Mouse (Mus musculus) forebrain, embryonic 12.5 days (tissue): Measurements from ENCODE around the gene Rps6kc1. TPM values are rescaled to one million over a fixed set of nuclear protein-coding genes. Genes with fewer than 3 reads are reported as not detected.

Source experiments
- ATAC-seq: fragments of 200-750 bp; cut with Nextera tagmentation; 2 replicates; pipeline ENCODE4 v1.8.0; 2017; ENCODE audit warnings: moderate TSS enrichment; ENCODE audit not compliant: low FRiP score
- H3K27ac ChIP-seq: fragments of 300-500 bp; sonication (generic); 2 replicates; pipeline ENCODE4 v1.5.1; 2016; ENCODE audit warnings: mild to moderate bottlenecking
- H3K27me3 ChIP-seq: fragments of 300-500 bp; sonication (generic); 2 replicates; pipeline ENCODE4 v1.6.1; 2016; ENCODE audit warnings: mild to moderate bottlenecking
- H3K36me3 ChIP-seq: fragments of 300-500 bp; sonication (generic); replicated peaks from 2 replicates; pipeline ENCODE4 v1.6.1; 2016; ENCODE audit warnings: mild to moderate bottlenecking
- H3K4me1 ChIP-seq: fragments of 300-500 bp; sonication (generic); 2 replicates; pipeline ENCODE4 v1.6.1; 2016
- H3K4me2 ChIP-seq: fragments of 300-500 bp; sonication (generic); 2 replicates; pipeline ENCODE4 v1.6.1; 2016; ENCODE audit warnings: mild to moderate bottlenecking, moderate library complexity
- H3K4me3 ChIP-seq: fragments of 300-500 bp; sonication (generic); replicated peaks from 2 replicates; pipeline ENCODE4 v1.5.1; 2016; ENCODE audit warnings: mild to moderate bottlenecking
- H3K9ac ChIP-seq: fragments of 300-500 bp; sonication (generic); 2 replicates; pipeline ENCODE4 v1.6.1; 2016; ENCODE audit warnings: mild to moderate bottlenecking
- H3K9me3 ChIP-seq: fragments of 300-500 bp; sonication (generic); 2 replicates; pipeline ENCODE4 v1.6.1; 2016
- WGBS: fragments of 180-500 bp; shearing (Covaris S2); methylation state at CpG from one replicate; pipeline ENCODE4 v1.1.7; 2016; 5-methylcytosine and 5-hydroxymethylcytosine counted together
- polyA plus RNA-seq: library from polyadenylated mRNA; unstranded; fragments of >200 nt; fragmentation: Nextera tagmentation; extraction: Ambion mirVana; gene quantifications from 2 replicates; pipeline ENCODE4 v1.2.1, GENCODE M21; 2016

The Rps6kc1 gene
- polyA plus RNA-seq, 1 experiment from 2014 or later, result 22.5 TPM

DNA sequence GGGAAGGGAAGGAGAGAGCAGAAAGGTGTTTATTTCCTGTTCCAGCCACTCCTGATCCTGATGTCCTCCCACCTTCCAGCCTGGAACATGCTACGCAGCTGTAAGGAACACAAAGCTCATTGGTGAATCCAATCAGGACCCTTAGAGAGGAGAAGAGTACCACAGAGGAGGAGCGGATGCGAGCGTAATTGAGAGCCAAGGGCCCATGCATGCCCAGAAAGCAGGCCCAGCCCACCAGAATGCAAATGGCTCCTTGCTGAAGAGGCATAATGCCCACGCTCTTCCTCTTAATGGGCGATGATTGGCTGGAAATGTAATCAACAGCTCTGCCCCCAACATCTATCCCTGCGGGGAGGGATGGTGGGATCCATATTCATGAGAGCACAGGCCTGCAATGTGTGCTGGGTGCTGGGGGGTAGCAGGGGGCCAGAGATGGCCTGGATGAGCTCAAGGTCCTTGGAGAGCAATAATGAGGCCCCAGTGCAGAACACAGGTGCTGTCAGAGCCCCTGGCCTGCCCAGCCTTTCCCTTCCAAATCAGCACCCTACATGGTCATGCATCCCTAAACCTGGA is 182.0 kb downstream of the Rps6kc1 start:
- peak; percentile 57 for ATAC-seq
- Histone ChIP-seq H3K4me3 (no peak overlapping the region), H3K9ac (no peak overlapping the region), H3K4me1 (peaks cover 56% of the 10 kb centered on the region), H3K27me3 (no peaks in the 10 kb centered on the region), H3K4me2 (peak overlapping the region; percentile 6; the same call in 1 of the 2 replicates), H3K36me3 (no peaks in the 10 kb centered on the region), H3K9me3 (no peaks in the 10 kb centered on the region), H3K27ac (peak overlapping the region; percentile 91)
- WGBS, result 43% methylated on average over 7 of the region's 7 CpGs

DNA sequence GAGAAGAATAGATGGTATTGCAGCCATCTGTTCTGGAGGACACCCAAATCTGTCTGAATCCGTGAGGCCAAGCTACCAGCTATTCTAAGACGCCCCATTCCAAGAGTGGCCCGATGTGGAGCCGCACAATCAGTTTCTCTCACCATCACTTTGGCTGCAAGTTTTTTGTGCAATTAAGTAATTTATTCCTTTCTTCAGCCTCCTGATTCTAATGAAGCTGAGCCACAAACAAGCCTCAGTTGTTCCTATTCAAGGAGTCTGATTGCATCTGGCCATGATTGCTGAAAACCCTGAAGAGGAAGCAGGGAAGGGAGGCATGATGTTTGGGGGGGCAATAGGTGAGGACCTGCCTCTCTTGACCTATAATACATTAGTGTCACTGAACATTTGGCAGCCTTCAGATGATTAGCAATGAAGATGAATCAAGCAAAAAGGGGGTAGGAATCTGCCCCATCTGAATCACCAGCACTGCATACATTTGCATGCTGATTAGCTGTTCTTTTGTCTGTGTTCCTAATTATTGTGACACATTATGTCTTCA is 183.4 kb downstream of the Rps6kc1 start:
- no peaks in the 10 kb centered on the region for H3K27me3 ChIP-seq
- no peaks in the 10 kb centered on the region for H3K36me3 ChIP-seq
- no peak overlapping the region for H3K9ac ChIP-seq
- no peaks in the 10 kb centered on the region for H3K9me3 ChIP-seq
- H3K27ac ChIP-seq, result peak overlapping the region; percentile 91
- peak overlapping the region; percentile 21; the same call in 1 of the 2 replicates for H3K4me2 ChIP-seq
- WGBS, result 21% methylated on average over 4 of the region's 4 CpGs
- peak; percentile 72 for ATAC-seq
- peaks cover 62% of the 10 kb centered on the region for H3K4me1 ChIP-seq
- H3K4me3 ChIP-seq, result no peak overlapping the region

GRCm38 (mm10) chr1:190727385-190727784 is 184.2 kb downstream of the Rps6kc1 start:
- 33% methylated on average over 2 of the region's 2 CpGs for WGBS
- H3K9me3 ChIP-seq, result no peaks in the 10 kb centered on the region

GRCm38 (mm10) chr1:190724591-190725380 is 186.8 kb downstream of the Rps6kc1 start:
- Histone ChIP-seq H3K4me1 (peaks cover 63% of the 10 kb centered on the region), H3K9me3 (no peaks in the 10 kb centered on the region), H3K9ac (no peak overlapping the region), H3K4me3 (no peak overlapping the region), H3K4me2 (no peak overlapping the region), H3K36me3 (no peaks in the 10 kb centered on the region), H3K27ac (peak overlapping the region; percentile 75), H3K27me3 (no peaks in the 10 kb centered on the region)
- ATAC-seq, result peak; percentile 9; the same call in 1 of the 2 replicates
- WGBS, result 23% methylated on average over 21 of the region's 21 CpGs

More at GRCm38 (mm10) chr1:190727385-190727784, 184.2 kb downstream of the Rps6kc1 start:
- no peak overlapping the region for H3K9ac ChIP-seq
- H3K27ac ChIP-seq, result peak overlapping the region; percentile 91
- peak; percentile 12; the same call in 1 of the 2 replicates for ATAC-seq
- no peaks in the 10 kb centered on the region for H3K27me3 ChIP-seq
- H3K4me2 ChIP-seq, result 0 out of 2 replicates have a peak overlapping the region, but pooled peaks have one; percentile 2
- H3K4me3 ChIP-seq, result no peak overlapping the region
- H3K4me1 ChIP-seq, result peaks cover 62% of the 10 kb centered on the region
- no peaks in the 10 kb centered on the region for H3K36me3 ChIP-seq

DNA sequence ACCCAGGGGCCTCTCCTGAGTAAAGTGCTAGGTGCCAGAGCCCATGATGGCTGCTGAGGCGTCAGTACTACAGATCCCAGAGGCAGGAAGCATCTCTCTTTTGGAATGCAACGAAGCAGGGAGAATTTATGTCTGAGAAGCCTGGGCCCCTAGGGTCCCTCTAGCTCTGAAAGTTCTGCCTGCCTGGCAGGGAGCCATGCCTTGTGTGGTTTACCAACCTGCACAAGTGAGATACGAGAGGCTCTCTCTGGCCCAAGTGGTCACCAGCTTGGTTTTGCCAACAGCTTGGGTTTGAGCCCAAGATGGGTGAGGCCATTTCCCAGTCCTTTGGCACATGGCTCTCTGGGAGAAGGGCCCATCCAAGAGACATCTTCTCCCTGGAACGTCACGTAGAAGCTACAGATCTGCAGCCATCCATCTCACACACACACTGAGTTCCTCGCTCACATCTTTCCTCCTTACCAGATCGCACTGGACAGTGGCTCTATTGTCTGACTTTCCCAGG is 187.6 kb downstream of the Rps6kc1 start:
- H3K4me1 ChIP-seq, result peaks cover 55% of the 10 kb centered on the region
- H3K27me3 ChIP-seq, result no peaks in the 10 kb centered on the region
- H3K9me3 ChIP-seq, result no peaks in the 10 kb centered on the region
- ATAC-seq, result no peak
- WGBS, result 78% methylated on average over 7 of the region's 7 CpGs
- no peak overlapping the region for H3K4me2 ChIP-seq
- H3K27ac ChIP-seq, result peak overlapping the region; percentile 75; the same call in 1 of the 2 replicates
- H3K36me3 ChIP-seq, result no peaks in the 10 kb centered on the region
- H3K4me3 ChIP-seq, result no peak overlapping the region
- no peak overlapping the region for H3K9ac ChIP-seq

GRCm38 (mm10) chr1:190713848-190714247 is 197.7 kb downstream of the Rps6kc1 start:
- Histone ChIP-seq H3K27ac (no peak overlapping the region), H3K36me3 (no peaks in the 10 kb centered on the region), H3K9me3 (no peaks in the 10 kb centered on the region), H3K27me3 (peaks cover 29% of the 10 kb centered on the region), H3K4me1 (peaks cover 3% of the 10 kb centered on the region; the same call in 1 of the 2 replicates), H3K4me3 (no peak overlapping the region), H3K9ac (no peak overlapping the region), H3K4me2 (no peak overlapping the region)
- ATAC-seq, result peak; percentile 37; the same call in 1 of the 2 replicates
- 36% methylated on average over 6 of the region's 6 CpGs for WGBS

DNA sequence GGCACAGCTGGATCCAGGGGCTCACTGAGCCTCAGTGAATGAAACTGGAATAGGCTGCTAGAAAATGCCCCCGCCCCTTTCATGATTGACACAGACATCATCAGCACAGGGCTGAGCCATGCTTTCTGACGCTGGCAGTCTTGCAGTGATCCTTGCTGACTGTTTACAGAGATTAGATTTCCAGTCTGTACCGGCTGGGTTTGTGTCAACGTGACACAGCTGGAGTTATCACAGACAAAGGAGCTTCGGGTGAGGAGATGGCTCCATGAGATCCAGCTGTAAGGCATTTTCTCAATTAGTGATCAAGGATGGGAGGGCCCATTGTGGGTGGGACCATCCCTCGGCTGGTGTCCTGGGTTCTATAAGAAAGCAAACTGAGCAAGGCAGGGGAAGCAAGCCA is 214.0 kb downstream of the Rps6kc1 start:
- 28% methylated on average over 6 of the region's 6 CpGs for WGBS
- Histone ChIP-seq H3K4me2 (no peak overlapping the region), H3K4me1 (no peaks in the 10 kb centered on the region), H3K4me3 (no peak overlapping the region), H3K27me3 (no peaks in the 10 kb centered on the region), H3K9me3 (no peaks in the 10 kb centered on the region), H3K27ac (no peak overlapping the region), H3K9ac (no peak overlapping the region), H3K36me3 (no peaks in the 10 kb centered on the region)
- ATAC-seq, result no peak

DNA sequence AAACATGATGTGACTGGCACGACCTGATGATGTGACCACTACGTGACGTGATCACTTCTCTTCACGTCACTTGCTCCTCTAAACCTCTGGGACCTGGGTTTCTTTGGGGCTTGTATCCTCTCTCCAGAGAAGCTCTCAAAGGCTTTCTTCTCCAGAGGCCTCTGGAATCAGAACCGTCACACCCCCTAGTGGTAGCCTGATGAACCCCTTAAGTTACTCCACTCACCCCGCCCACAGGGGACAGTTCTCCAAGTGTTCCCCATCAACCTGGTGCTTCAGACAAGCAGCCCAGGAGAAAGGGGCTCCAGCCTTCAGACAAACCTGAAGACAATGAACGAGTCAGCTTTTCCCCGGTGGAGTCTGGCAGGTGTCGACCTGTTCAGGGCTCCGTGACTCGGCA is 216.0 kb downstream of the Rps6kc1 start:
- H3K4me2 ChIP-seq, result no peak overlapping the region
- no peaks in the 10 kb centered on the region; the same call in 1 of the 2 replicates for H3K4me1 ChIP-seq
- no peak overlapping the region for H3K27ac ChIP-seq
- H3K36me3 ChIP-seq, result no peaks in the 10 kb centered on the region
- H3K27me3 ChIP-seq, result no peaks in the 10 kb centered on the region
- H3K9ac ChIP-seq, result no peak overlapping the region
- ATAC-seq, result peak; percentile 17; the same call in 1 of the 2 replicates
- no peak overlapping the region for H3K4me3 ChIP-seq
- no peaks in the 10 kb centered on the region for H3K9me3 ChIP-seq
- 66% methylated on average over 11 of the region's 11 CpGs for WGBS

- H3K9ac ChIP-seq, result no peak overlapping the region
- H3K27me3 ChIP-seq, result no peaks in the 10 kb centered on the region
- no peak for ATAC-seq
- H3K4me1 ChIP-seq, result peaks cover 3% of the 10 kb centered on the region; the same call in 1 of the 2 replicates
- no peaks in the 10 kb centered on the region for H3K9me3 ChIP-seq
- 85% methylated on average over 29 of the region's 29 CpGs for WGBS
- no peak overlapping the region for H3K4me3 ChIP-seq
- H3K36me3 ChIP-seq, result no peaks in the 10 kb centered on the region
- no peak overlapping the region for H3K27ac ChIP-seq
- H3K4me2 ChIP-seq, result no peak overlapping the region
These were observed 220.9 kb downstream of the Rps6kc1 start for GRCm38 (mm10) chr1:190690528-190691262.

DNA sequence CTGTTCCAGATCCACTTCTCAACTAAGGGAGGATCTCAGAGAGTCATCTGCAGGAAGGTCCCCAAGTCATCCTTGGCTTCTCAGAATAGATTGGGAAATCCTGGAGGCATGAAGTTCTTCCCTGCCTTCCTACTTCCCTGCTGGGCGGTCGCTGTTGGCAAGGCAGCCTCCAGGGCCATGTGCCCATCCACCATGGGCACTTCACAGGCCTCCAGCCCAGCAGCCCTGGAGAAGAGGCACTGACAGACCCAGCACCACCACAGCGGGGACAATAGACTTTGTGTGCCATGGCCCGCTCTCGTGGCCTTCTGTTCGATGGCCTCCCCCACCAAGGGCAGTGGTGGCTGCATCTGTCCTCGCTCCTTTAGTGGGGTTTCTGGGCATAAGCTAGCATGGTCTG is 228.5 kb downstream of the Rps6kc1 start:
- Histone ChIP-seq H3K4me1 (peaks cover 24% of the 10 kb centered on the region), H3K36me3 (no peaks in the 10 kb centered on the region), H3K4me2 (no peak overlapping the region), H3K9ac (no peak overlapping the region), H3K4me3 (no peak overlapping the region), H3K27me3 (0 out of 2 replicates have a peak, but pooled peaks cover 13% of the 10 kb centered on the region), H3K9me3 (no peaks in the 10 kb centered on the region), H3K27ac (no peak overlapping the region)
- 92% methylated on average over 7 of the region's 7 CpGs for WGBS
- no peak for ATAC-seq

DNA sequence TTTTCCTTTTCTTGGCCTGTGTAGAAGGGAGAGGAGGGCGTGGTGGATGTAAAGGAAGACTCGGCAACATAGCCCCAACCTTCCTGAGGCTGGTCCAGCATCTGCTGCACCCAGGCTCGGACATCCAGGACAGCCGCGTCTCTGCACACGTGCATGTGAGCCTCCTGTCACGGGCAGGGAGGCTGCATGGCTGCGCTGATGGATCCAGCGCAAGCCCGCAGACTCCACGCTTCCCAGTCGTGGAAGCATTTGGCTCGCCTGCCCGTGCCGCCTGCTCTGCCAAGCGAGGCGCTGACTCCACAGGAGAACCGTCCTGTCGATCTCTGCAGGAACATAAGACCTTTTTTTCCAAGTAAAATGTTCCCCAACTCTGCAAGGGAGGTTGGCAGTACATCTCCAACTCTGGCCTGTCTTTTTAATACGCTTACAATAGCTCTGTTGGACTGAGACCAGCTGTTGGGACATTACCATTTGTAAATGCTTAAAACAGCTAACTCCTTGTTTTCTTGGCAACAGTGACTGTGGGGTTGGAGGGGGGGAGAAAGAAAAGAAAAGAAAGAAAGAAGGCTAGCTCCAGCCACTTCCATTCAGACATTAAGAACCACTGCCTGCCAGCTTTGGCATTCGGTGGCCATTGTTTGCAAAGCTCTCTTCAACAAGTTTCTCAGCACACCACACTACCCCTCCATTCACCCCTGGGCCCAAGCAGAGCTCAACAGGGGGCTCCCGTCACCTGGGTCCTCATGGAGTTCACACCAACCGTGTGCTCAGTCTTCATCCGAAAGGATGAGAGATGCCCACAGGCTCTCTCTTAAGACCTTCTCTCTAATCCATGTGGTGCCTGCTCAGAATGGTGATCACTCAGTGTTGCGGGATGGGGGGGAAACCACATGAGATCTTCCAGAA is 229.3 kb downstream of the Rps6kc1 start:
- Histone ChIP-seq H3K27me3 (0 out of 2 replicates have a peak, but pooled peaks cover 15% of the 10 kb centered on the region), H3K27ac (peak overlapping the region; percentile 74), H3K9ac (no peak overlapping the region), H3K4me1 (peaks cover 24% of the 10 kb centered on the region), H3K4me3 (no peak overlapping the region), H3K36me3 (no peaks in the 10 kb centered on the region), H3K9me3 (no peaks in the 10 kb centered on the region), H3K4me2 (peak overlapping the region; percentile 37)
- WGBS, result 29% methylated on average over 25 of the region's 25 CpGs
- peak; percentile 83 for ATAC-seq
